Mouse (Mus musculus) lung, postnatal 0 days (tissue): ENCODE data around the gene Gm20765. TPM values are rescaled to one million over a fixed set of nuclear protein-coding genes. Genes with fewer than 3 reads are reported as not detected.
"Not testable (repeated sequence)": the region's sequence is repeated elsewhere in the genome, so short reads cannot be mapped to it uniquely, and the experiment has no call there.

Experiments used
- ATAC-seq: fragments of 200-750 bp; cut with Nextera tagmentation; 2 replicates; pipeline ENCODE4 v1.8.0; 2017; ENCODE audit warnings: moderate library complexity
- DNase-seq: peaks from one replicate; pipeline ENCODE4 v3.0.0-alpha.2; 2016; ENCODE audit warnings: low spot score
- H3K27ac ChIP-seq: fragments of 300-500 bp; sonication (generic); 2 replicates; pipeline ENCODE4 v1.5.1; 2014; ENCODE audit warnings: antibody characterized with exemption, mild to moderate bottlenecking, low read length, mixed read lengths
- H3K27me3 ChIP-seq: fragments of 300-500 bp; sonication (generic); replicated peaks from 2 replicates; pipeline ENCODE4 v1.6.1; 2014; ENCODE audit warnings: low read length, mixed read lengths; ENCODE audit not compliant: insufficient read depth
- H3K36me3 ChIP-seq: fragments of 300-500 bp; sonication (generic); 2 replicates; pipeline ENCODE4 v1.6.1; 2014; ENCODE audit warnings: low read length, mixed read lengths; ENCODE audit not compliant: insufficient read depth
- H3K4me1 ChIP-seq: fragments of 300-500 bp; sonication (generic); 2 replicates; pipeline ENCODE4 v1.6.1; 2014; ENCODE audit warnings: antibody characterized with exemption, low read depth, low read length, mixed read lengths; ENCODE audit not compliant: insufficient read depth
- H3K4me2 ChIP-seq: fragments of 300-500 bp; sonication (generic); replicated peaks from 2 replicates; pipeline ENCODE4 v1.6.1; 2014; ENCODE audit warnings: low read depth, mild to moderate bottlenecking, low read length, moderate library complexity, mixed read lengths
- H3K4me3 ChIP-seq: fragments of 300-500 bp; sonication (generic); 2 replicates; pipeline ENCODE4 v1.5.1; 2014; ENCODE audit warnings: low read depth, low read length
- H3K9ac ChIP-seq: fragments of 300-500 bp; sonication (generic); replicated peaks from 2 replicates; pipeline ENCODE4 v1.6.1; 2014; ENCODE audit warnings: low read depth, mild to moderate bottlenecking
- H3K9me3 ChIP-seq: fragments of 300-500 bp; sonication (generic); 2 replicates; pipeline ENCODE4 v1.6.1; 2016; ENCODE audit warnings: low read length, mixed read lengths
- WGBS: fragments of 180-500 bp; shearing (Covaris S2); extraction: QIAGEN DNeasy Blood & Tissue Kit; methylation state at CpG from one replicate; pipeline ENCODE4 v1.1.7; 2014; 5-methylcytosine and 5-hydroxymethylcytosine counted together
- polyA plus RNA-seq: library from polyadenylated mRNA; unstranded; fragments of >200 nt; fragmentation: Nextera tagmentation; extraction: Ambion mirVana; gene quantifications from 2 replicates; pipeline ENCODE4 v1.2.1, GENCODE M21; 2015

The Gm20765 gene
- polyA plus RNA-seq: not detected in 2 replicates

DNA sequence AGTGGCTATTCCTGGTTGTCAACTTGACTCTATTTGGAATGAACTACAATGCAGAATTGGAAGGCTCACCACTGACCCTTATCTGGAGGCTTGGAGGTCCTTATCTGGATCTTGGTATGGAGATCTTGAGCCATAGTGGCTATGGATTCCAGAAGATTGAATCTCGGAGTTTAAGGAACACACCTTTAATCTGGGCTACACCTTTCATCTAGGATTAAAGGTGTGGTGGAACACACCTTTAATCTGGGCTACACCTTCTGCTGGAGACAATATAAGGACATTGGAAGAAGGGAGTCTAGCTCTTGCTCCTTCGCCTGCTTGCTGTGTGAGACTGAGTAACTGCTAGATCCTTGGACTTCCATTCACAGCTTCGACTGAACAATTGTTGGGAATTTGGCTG lies at the start of gene Gm20765:
Gene Gm20765 (plus strand): TSS at position 301 of the 400 bp plus-strand sequence.
- not testable (repeated sequence) for H3K27me3 ChIP-seq, H3K4me2 ChIP-seq, ATAC-seq, H3K9ac ChIP-seq, H3K36me3 ChIP-seq, DNase-seq, H3K4me1 ChIP-seq, H3K4me3 ChIP-seq, H3K27ac ChIP-seq, H3K9me3 ChIP-seq
- WGBS: no CpG with 5 or more reads among the region's 3 CpGs

- H3K9me3 ChIP-seq, H3K27me3 ChIP-seq, H3K9ac ChIP-seq, H3K27ac ChIP-seq, H3K4me2 ChIP-seq, DNase-seq, H3K36me3 ChIP-seq, ATAC-seq, H3K4me3 ChIP-seq, H3K4me1 ChIP-seq: not testable (repeated sequence)
- WGBS: no CpG with 5 or more reads among the region's 3 CpGs
These were observed 42.6 kb upstream of the Gm20765 start, which contains the start of gene Gm21293 for GRCm38 (mm10) chr10:104142687-104143086. Gene Gm21293, plus strand, starts transcription at chr10:104142987.

DNA sequence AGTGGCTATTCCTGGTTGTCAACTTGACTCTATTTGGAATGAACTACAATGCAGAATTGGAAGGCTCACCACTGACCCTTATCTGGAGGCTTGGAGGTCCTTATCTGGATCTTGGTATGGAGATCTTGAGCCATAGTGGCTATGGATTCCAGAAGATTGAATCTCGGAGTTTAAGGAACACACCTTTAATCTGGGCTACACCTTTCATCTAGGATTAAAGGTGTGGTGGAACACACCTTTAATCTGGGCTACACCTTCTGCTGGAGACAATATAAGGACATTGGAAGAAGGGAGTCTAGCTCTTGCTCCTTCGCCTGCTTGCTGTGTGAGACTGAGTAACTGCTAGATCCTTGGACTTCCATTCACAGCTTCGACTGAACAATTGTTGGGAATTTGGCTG lies 34.1 kb upstream of the Gm20765 start, which contains the start of gene Gm6763:
Gene Gm6763 (plus strand): TSS at position 301 of the 400 bp plus-strand sequence.
- H3K27me3 ChIP-seq: not testable (repeated sequence)
- no CpG with 5 or more reads among the region's 3 CpGs for WGBS

GRCm38 (mm10) chr10:104159706-104160105 lies 25.6 kb upstream of the Gm20765 start, which contains the start of gene Gm8764:
Gene Gm8764, plus strand, starts transcription at chr10:104160006.
- not testable (repeated sequence) for ATAC-seq, H3K27ac ChIP-seq
- no CpG with 5 or more reads among the region's 3 CpGs for WGBS

More for the DNA sequence above, 34.1 kb upstream of the Gm20765 start, which contains the start of gene Gm6763:
- not testable (repeated sequence) for H3K9ac ChIP-seq, H3K9me3 ChIP-seq, H3K4me3 ChIP-seq, H3K27ac ChIP-seq, H3K4me2 ChIP-seq, DNase-seq, H3K4me1 ChIP-seq, ATAC-seq, H3K36me3 ChIP-seq

DNA sequence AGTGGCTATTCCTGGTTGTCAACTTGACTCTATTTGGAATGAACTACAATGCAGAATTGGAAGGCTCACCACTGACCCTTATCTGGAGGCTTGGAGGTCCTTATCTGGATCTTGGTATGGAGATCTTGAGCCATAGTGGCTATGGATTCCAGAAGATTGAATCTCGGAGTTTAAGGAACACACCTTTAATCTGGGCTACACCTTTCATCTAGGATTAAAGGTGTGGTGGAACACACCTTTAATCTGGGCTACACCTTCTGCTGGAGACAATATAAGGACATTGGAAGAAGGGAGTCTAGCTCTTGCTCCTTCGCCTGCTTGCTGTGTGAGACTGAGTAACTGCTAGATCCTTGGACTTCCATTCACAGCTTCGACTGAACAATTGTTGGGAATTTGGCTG lies 17.1 kb upstream of the Gm20765 start, which contains the start of gene Gm21304:
Gene Gm21304 (plus strand): TSS at position 301 of the 400 bp plus-strand sequence.
- not testable (repeated sequence) for DNase-seq, H3K4me3 ChIP-seq, ATAC-seq, H3K4me2 ChIP-seq, H3K9ac ChIP-seq, H3K27ac ChIP-seq, H3K27me3 ChIP-seq, H3K4me1 ChIP-seq, H3K36me3 ChIP-seq, H3K9me3 ChIP-seq
- WGBS: no CpG with 5 or more reads among the region's 3 CpGs

More at GRCm38 (mm10) chr10:104159706-104160105, 25.6 kb upstream of the Gm20765 start, which contains the start of gene Gm8764:
- not testable (repeated sequence) for H3K4me2 ChIP-seq, H3K4me1 ChIP-seq, H3K27me3 ChIP-seq, H3K36me3 ChIP-seq, H3K4me3 ChIP-seq, H3K9ac ChIP-seq, DNase-seq, H3K9me3 ChIP-seq

DNA sequence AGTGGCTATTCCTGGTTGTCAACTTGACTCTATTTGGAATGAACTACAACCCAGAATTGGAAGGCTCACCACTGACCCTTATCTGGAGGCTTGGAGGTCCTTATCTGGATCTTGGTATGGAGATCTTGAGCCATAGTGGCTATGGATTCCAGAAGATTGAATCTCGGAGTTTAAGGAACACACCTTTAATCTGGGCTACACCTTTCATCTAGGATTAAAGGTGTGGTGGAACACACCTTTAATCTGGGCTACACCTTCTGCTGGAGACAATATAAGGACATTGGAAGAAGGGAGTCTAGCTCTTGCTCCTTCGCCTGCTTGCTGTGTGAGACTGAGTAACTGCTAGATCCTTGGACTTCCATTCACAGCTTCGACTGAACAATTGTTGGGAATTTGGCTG lies 8.6 kb upstream of the Gm20765 start, which contains the start of gene Gm21312:
Gene Gm21312 (plus strand): TSS at position 301 of the 400 bp plus-strand sequence.
- not testable (repeated sequence) for H3K36me3 ChIP-seq, ATAC-seq, H3K4me1 ChIP-seq, H3K27me3 ChIP-seq, DNase-seq, H3K27ac ChIP-seq, H3K4me3 ChIP-seq, H3K4me2 ChIP-seq, H3K9me3 ChIP-seq, H3K9ac ChIP-seq
- WGBS: no CpG with 5 or more reads among the region's 3 CpGs

DNA sequence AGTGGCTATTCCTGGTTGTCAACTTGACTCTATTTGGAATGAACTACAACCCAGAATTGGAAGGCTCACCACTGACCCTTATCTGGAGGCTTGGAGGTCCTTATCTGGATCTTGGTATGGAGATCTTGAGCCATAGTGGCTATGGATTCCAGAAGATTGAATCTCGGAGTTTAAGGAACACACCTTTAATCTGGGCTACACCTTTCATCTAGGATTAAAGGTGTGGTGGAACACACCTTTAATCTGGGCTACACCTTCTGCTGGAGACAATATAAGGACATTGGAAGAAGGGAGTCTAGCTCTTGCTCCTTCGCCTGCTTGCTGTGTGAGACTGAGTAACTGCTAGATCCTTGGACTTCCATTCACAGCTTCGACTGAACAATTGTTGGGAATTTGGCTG lies 8.4 kb downstream of the Gm20765 start, which contains the start of gene Gm4340:
Gene Gm4340 (plus strand): TSS at position 301 of the 400 bp plus-strand sequence.
- H3K36me3 ChIP-seq, H3K4me2 ChIP-seq, H3K4me1 ChIP-seq, H3K9ac ChIP-seq, H3K4me3 ChIP-seq, ATAC-seq, DNase-seq, H3K27me3 ChIP-seq, H3K9me3 ChIP-seq, H3K27ac ChIP-seq: not testable (repeated sequence)
- WGBS: no CpG with 5 or more reads among the region's 3 CpGs
